Mouse (Mus musculus) small intestine, adult 2 months (tissue): Measurements from ENCODE around the gene Upk1a.

ENCODE experiments used
- CTCF ChIP-seq: fragments of 200-500 bp; IDR thresholded peaks from 2 replicates; pipeline ENCODE4 v1.5.1; 2012; ENCODE audit warnings: low read depth, mild to moderate bottlenecking, control low read depth, inconsistent platforms, low read length, moderate library complexity, mixed read lengths; ENCODE audit not compliant: insufficient replicate concordance, insufficient read length; ENCODE audit errors: extremely low read depth
- POLR2A ChIP-seq: fragments of 200-500 bp; IDR thresholded peaks from 2 replicates; pipeline ENCODE4 v1.6.1; 2012; ENCODE audit warnings: low read depth, mild to moderate bottlenecking, control low read depth, inconsistent platforms, low read length, moderate library complexity

GRCm38 (mm10) chr7:30610043-30610442 lies 2.6 kb downstream of the Upk1a start:
- TF ChIP-seq POLR2A (no peak), CTCF (no peak)
